Mouse (Mus musculus) heart, adult 18-20 months (tissue): ENCODE measurements at regions not wholly inside any gene's neighbourhood (a gene's known extent, or its start where the extent isn't known, plus 50 kb on each side); places are given as distances from the start of the nearest gene placed in this dataset.
"Not testable (repeated sequence)": the region's sequence is repeated elsewhere in the genome, so short reads cannot be mapped to it uniquely, and the experiment has no call there.

ENCODE experiments used
- DNase-seq, 2 experiments: peaks; one replicate each; pipeline ENCODE4 v3.0.0; 2021 to 2022; ENCODE audit warnings: mixed read lengths in 1 of 2

GRCm38 (mm10) chr3:31708367-31708766 is 193.9 kb upstream of the Kcnmb2 start:
- not testable (repeated sequence) for DNase-seq

- DNase-seq = no peak
Measured at GRCm38 (mm10) chr3:31741289-31741688, 161.0 kb upstream of the Kcnmb2 start.

- DNase-seq = no peak
Measured at GRCm38 (mm10) chr3:31755881-31756280, 146.4 kb upstream of the Kcnmb2 start.

- DNase-seq = peak in 1 of 2 experiments; percentile 2
Measured at GRCm38 (mm10) chr3:31769193-31769592, 133.1 kb upstream of the Kcnmb2 start.

- DNase-seq = peak in 1 of 2 experiments; percentile 28
Measured at GRCm38 (mm10) chr3:31790342-31790970, 111.9 kb upstream of the Kcnmb2 start.

- no peak for DNase-seq
Measured at GRCm38 (mm10) chr3:31793466-31794040, 108.8 kb upstream of the Kcnmb2 start.

- DNase-seq = no peak
Measured at GRCm38 (mm10) chr3:31796621-31797020, 105.7 kb upstream of the Kcnmb2 start.

GRCm38 (mm10) chr3:31799192-31799591 is 103.1 kb upstream of the Kcnmb2 start:
- DNase-seq = no peak

GRCm38 (mm10) chr3:31804038-31804437 is 98.3 kb upstream of the Kcnmb2 start:
- no peak for DNase-seq

- DNase-seq = no peak
Measured at GRCm38 (mm10) chr3:31807741-31808140, 94.6 kb upstream of the Kcnmb2 start.

GRCm38 (mm10) chr3:31809131-31809530 is 93.2 kb upstream of the Kcnmb2 start:
- not testable (repeated sequence) for DNase-seq

GRCm38 (mm10) chr3:31811232-31811631 is 91.1 kb upstream of the Kcnmb2 start:
- DNase-seq = no peak

- no peak for DNase-seq
Measured at GRCm38 (mm10) chr3:31831913-31832312, 70.4 kb upstream of the Kcnmb2 start.

- DNase-seq = no peak
Measured at GRCm38 (mm10) chr3:31841253-31841652, 61.1 kb upstream of the Kcnmb2 start.

- DNase-seq = no peak
Measured at GRCm38 (mm10) chr3:31847087-31847486, 55.2 kb upstream of the Kcnmb2 start.
